Mouse (Mus musculus) myocyte (in vitro differentiated cells): ENCODE results near the gene Serpinb6a. TPM values are rescaled to one million over a fixed set of nuclear protein-coding genes. Genes with fewer than 3 reads are reported as not detected.

Experiments
- polyA plus RNA-seq: library from polyadenylated mRNA; unstranded; fragments of >200 nt; fragmentation: generic; extraction: Trizol; gene quantifications from one replicate; pipeline ENCODE4 v1.2.1, GENCODE M21; 2012; ENCODE audit warnings: missing spikeins

Gene Serpinb6a
- polyA plus RNA-seq, 1 experiment: 291 TPM

Other genes with a start within 250 kb of the Serpinb6a start
- not detected for gene Serpinb6e, start 159.4 kb downstream of the Serpinb6a start, polyA plus RNA-seq
- 1.4 TPM for gene Serpinb6c, start 97.1 kb downstream of the Serpinb6a start, polyA plus RNA-seq
- 25.1 TPM for gene Nqo2, start 38.1 kb downstream of the Serpinb6a start, polyA plus RNA-seq
- gene Ripk1, start 431 bp downstream of the Serpinb6a start, polyA plus RNA-seq: 6.5 TPM
- gene Bphl, start 34.8 kb upstream of the Serpinb6a start, polyA plus RNA-seq: 27.7 TPM
- gene Tubb2a, start 75.2 kb upstream of the Serpinb6a start, polyA plus RNA-seq: 550 TPM
- gene Tubb2b, start 127.7 kb upstream of the Serpinb6a start, polyA plus RNA-seq: 438 TPM
- gene Psmg4, start 160.2 kb upstream of the Serpinb6a start, polyA plus RNA-seq: 176 TPM